Mouse (Mus musculus): ENCODE data around the gene Klk4. TPM values are rescaled to one million over a fixed set of nuclear protein-coding genes. Genes with fewer than 3 reads are reported as not detected.

The Klk4 gene
- total and polyA plus RNA-seq, 3 experiments, result not detected

- Histone ChIP-seq H3K27ac (ENCODE audit: insufficient read depth, low read depth) (no peak overlapping the region), H3K4me3 (replicated peaks in 1 of 3; ENCODE audit: low read depth in 2 of 3, low read length in 2 of 3, poor library complexity in 1 of 3) (no peak overlapping the region), H3K4me1 (ENCODE audit: control insufficient read depth in 1 of 2, insufficient read depth in 2 of 2) (peaks cover 9 to 28% of the 10 kb centered on the region in 2 experiments), H3K9ac (ENCODE audit: insufficient read depth, low read depth) (no peak overlapping the region), H3K36me3 (replicated peaks in 1 of 2; ENCODE audit: control insufficient read depth in 1 of 2, insufficient read depth in 1 of 2, low read length in 1 of 2) (no peaks in the 10 kb centered on the region), H3K4me2 (ENCODE audit: insufficient read depth, low read depth, poor library complexity, severe bottlenecking) (no peak overlapping the region), H3K27me3 (replicated peaks) (peaks cover 68% of the 10 kb centered on the region), H3K9me3 (replicated peaks; ENCODE audit: low read length) (peaks cover 4% of the 10 kb centered on the region), H3K79me2 (replicated peaks; ENCODE audit: control insufficient read depth, extremely low read depth, insufficient read depth, poor library complexity, severe bottlenecking) (no peaks in the 10 kb centered on the region)
- DNase-seq (ENCODE audit: extremely low read depth), result no peak
- in situ Hi-C loops (cut with MboI; ENCODE audit: low pct_ligation_motif_present, low pct_unique_long_range_greater_than_20kb, low sequenced_read_pairs) (no loop called here), dilution Hi-C loops (cut with MboI; ENCODE audit: extremely low pct_ligation_motif_present, extremely low pct_unique_long_range_greater_than_20kb, low sequenced_read_pairs) (no loop called here)
- no peak for TF ChIP-seq RAD21 (IDR thresholded peaks at IDR 0.05; ENCODE audit: low read depth, low read length)
- TF ChIP-seq CTCF (conservative IDR thresholded peaks at IDR 0.05 in 1 of 2, IDR thresholded peaks at IDR 0.05 in 1 of 2; ENCODE audit: low read depth in 2 of 2, low read length in 2 of 2), result peak in 1 of 2 experiments; percentile 11; a peak in 1 of 4 replicates
These were observed 2.7 kb upstream of the Klk4 start for GRCm38 (mm10) chr7:43878281-43878680.

GRCm38 (mm10) chr7:43882346-43882745 lies 1.4 kb downstream of the Klk4 start:
- Histone ChIP-seq H3K27ac (ENCODE audit: insufficient read depth, low read depth) (no peak overlapping the region), H3K4me1 (ENCODE audit: control insufficient read depth in 1 of 2, insufficient read depth in 2 of 2) (peaks cover 9 to 34% of the 10 kb centered on the region in 2 experiments), H3K27me3 (replicated peaks) (peaks cover 76% of the 10 kb centered on the region), H3K4me2 (ENCODE audit: insufficient read depth, low read depth, poor library complexity, severe bottlenecking) (0 out of 2 replicates have a peak overlapping the region, but pooled peaks have one; percentile 48), H3K4me3 (replicated peaks in 1 of 3; ENCODE audit: low read depth in 2 of 3, low read length in 2 of 3, poor library complexity in 1 of 3) (no peak overlapping the region), H3K36me3 (replicated peaks in 1 of 2; ENCODE audit: control insufficient read depth in 1 of 2, insufficient read depth in 1 of 2, low read length in 1 of 2) (no peaks in the 10 kb centered on the region), H3K9ac (ENCODE audit: insufficient read depth, low read depth) (no peak overlapping the region), H3K9me3 (replicated peaks; ENCODE audit: low read length) (peaks cover 11% of the 10 kb centered on the region), H3K79me2 (replicated peaks; ENCODE audit: control insufficient read depth, extremely low read depth, insufficient read depth, poor library complexity, severe bottlenecking) (no peaks in the 10 kb centered on the region)
- TF ChIP-seq ZMIZ1 (IDR thresholded peaks at IDR 0.05; ENCODE audit: low read depth, low read length) (no peak), SMC3 (IDR thresholded peaks at IDR 0.05; ENCODE audit: low read depth, low read length) (no peak), ZC3H11A (IDR thresholded peaks at IDR 0.05; ENCODE audit: low read depth, low read length) (no peak), POLR2A (IDR thresholded peaks at IDR 0.05; ENCODE audit: low read depth, low read length) (no peak), TBP (conservative IDR thresholded peaks at IDR 0.05; ENCODE audit: low read depth, low read length) (no peak), ETS1 (conservative IDR thresholded peaks at IDR 0.05; ENCODE audit: low read depth, low read length) (no peak), MAX (IDR thresholded peaks at IDR 0.05; ENCODE audit: low read length) (no peak), CHD1 (IDR thresholded peaks at IDR 0.05; ENCODE audit: low read depth, low read length) (no peak), ELF1 (IDR thresholded peaks at IDR 0.05; ENCODE audit: low read depth, low read length) (no peak)
- dilution Hi-C loops (cut with MboI; ENCODE audit: extremely low pct_ligation_motif_present, extremely low pct_unique_long_range_greater_than_20kb, low sequenced_read_pairs) (no loop called here), in situ Hi-C loops (cut with MboI; ENCODE audit: low pct_ligation_motif_present, low pct_unique_long_range_greater_than_20kb, low sequenced_read_pairs) (loop anchor here (5.0 kb wide), 1 partner anchor 40 kb away; no protein-coding TSS in a partner anchor)
- no peak for DNase-seq (ENCODE audit: extremely low read depth)

DNA sequence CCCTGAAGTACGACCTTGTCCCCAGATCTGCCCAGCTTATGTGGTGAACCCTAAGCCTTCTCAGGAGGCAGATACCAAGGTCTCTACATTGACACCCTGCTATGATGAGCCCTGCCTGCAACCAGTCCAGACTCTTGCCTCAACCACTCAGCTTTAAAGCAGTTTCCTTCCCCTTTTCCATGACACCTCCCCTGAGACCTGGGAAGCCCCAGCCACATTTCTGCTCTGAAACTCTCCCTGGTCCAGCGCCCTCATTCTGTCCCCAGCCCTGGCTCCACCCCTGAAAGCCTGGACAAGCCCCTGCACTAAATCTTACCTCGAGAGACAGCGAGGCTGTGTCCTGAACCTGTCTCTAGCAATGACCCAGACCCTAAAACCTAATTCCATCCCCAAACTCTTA lies 1.9 kb downstream of the Klk4 start:
- DNase-seq (ENCODE audit: extremely low read depth), result peak; percentile 27
- Histone ChIP-seq H3K4me3 (replicated peaks in 1 of 3; ENCODE audit: low read depth in 2 of 3, low read length in 2 of 3, poor library complexity in 1 of 3) (no peak overlapping the region), H3K4me2 (ENCODE audit: insufficient read depth, low read depth, poor library complexity, severe bottlenecking) (peak overlapping the region; percentile 48; the same call in 1 of the 2 replicates), H3K27me3 (replicated peaks) (peaks cover 81% of the 10 kb centered on the region), H3K36me3 (replicated peaks in 1 of 2; ENCODE audit: control insufficient read depth in 1 of 2, insufficient read depth in 1 of 2, low read length in 1 of 2) (no peaks in the 10 kb centered on the region), H3K4me1 (ENCODE audit: control insufficient read depth in 1 of 2, insufficient read depth in 2 of 2) (peaks cover 9 to 34% of the 10 kb centered on the region in 2 experiments), H3K9me3 (replicated peaks; ENCODE audit: low read length) (peaks cover 11% of the 10 kb centered on the region), H3K27ac (ENCODE audit: insufficient read depth, low read depth) (no peak overlapping the region), H3K9ac (ENCODE audit: insufficient read depth, low read depth) (no peak overlapping the region), H3K79me2 (replicated peaks; ENCODE audit: control insufficient read depth, extremely low read depth, insufficient read depth, poor library complexity, severe bottlenecking) (no peaks in the 10 kb centered on the region)
- in situ Hi-C loops (cut with MboI; ENCODE audit: low pct_ligation_motif_present, low pct_unique_long_range_greater_than_20kb, low sequenced_read_pairs), result loop anchor here (5.0 kb wide), 1 partner anchor 39 kb away; no protein-coding TSS in a partner anchor
- TF ChIP-seq IRF4 (IDR thresholded peaks at IDR 0.05; ENCODE audit: low read depth, low read length), result no peak
- no peak for TF ChIP-seq MAFK (IDR thresholded peaks at IDR 0.05; ENCODE audit: insufficient replicate concordance, low read length)
- TF ChIP-seq USF1 (IDR thresholded peaks at IDR 0.05; ENCODE audit: low read depth, low read length), result no peak
- TF ChIP-seq EP300 (IDR thresholded peaks at IDR 0.05; ENCODE audit: low read length), result no peak
- no peak for TF ChIP-seq SIN3A (IDR thresholded peaks at IDR 0.05; ENCODE audit: low read length)
- no peak for TF ChIP-seq MXI1 (IDR thresholded peaks at IDR 0.05; ENCODE audit: low read depth, low read length)
- TF ChIP-seq TBP (conservative IDR thresholded peaks at IDR 0.05; ENCODE audit: low read depth, low read length), result no peak
- no peak for TF ChIP-seq MYC (IDR thresholded peaks at IDR 0.05; ENCODE audit: low read depth, low read length)
- no peak for TF ChIP-seq CHD2 (IDR thresholded peaks at IDR 0.05; ENCODE audit: low read length)
- TF ChIP-seq MAZ (IDR thresholded peaks at IDR 0.05; ENCODE audit: low read depth, low read length), result no peak
- TF ChIP-seq RCOR1 (conservative IDR thresholded peaks at IDR 0.05; ENCODE audit: low read depth, low read length), result no peak
- TF ChIP-seq GABPA (IDR thresholded peaks at IDR 0.05; ENCODE audit: insufficient replicate concordance, low read depth, low read length), result no peak
- no peak for TF ChIP-seq USF2 (conservative IDR thresholded peaks at IDR 0.05; ENCODE audit: low read depth, low read length)
- no peak for TF ChIP-seq E2F4 (IDR thresholded peaks at IDR 0.05; ENCODE audit: insufficient replicate concordance, low read depth, low read length)
- no peak for TF ChIP-seq JUN (IDR thresholded peaks at IDR 0.05; ENCODE audit: insufficient read depth, low read depth, low read length)
- no peak for TF ChIP-seq TCF12 (IDR thresholded peaks at IDR 0.05; ENCODE audit: low read depth, low read length)
- no peak for TF ChIP-seq ZMIZ1 (IDR thresholded peaks at IDR 0.05; ENCODE audit: low read depth, low read length)
- no peak for TF ChIP-seq RAD21 (IDR thresholded peaks at IDR 0.05; ENCODE audit: low read depth, low read length)
- dilution Hi-C loops (cut with MboI; ENCODE audit: extremely low pct_ligation_motif_present, extremely low pct_unique_long_range_greater_than_20kb, low sequenced_read_pairs), result no loop called here
